Mouse (Mus musculus) cerebellum, adult (tissue): ENCODE data around the gene Ushbp1.
"Not testable (repeated sequence)": the region's sequence is repeated elsewhere in the genome, so short reads cannot be mapped to it uniquely, and the experiment has no call there.

Experiments
- ATAC-seq: cut with Nextera tagmentation; 2 replicates; pipeline ENCODE4 v1.9.2; 2017; ENCODE audit warnings: mild to moderate bottlenecking, moderate library complexity, mixed read lengths; ENCODE audit not compliant: insufficient number of reproducible peaks, low FRiP score, low TSS enrichment

Gene Ushbp1

DNA sequence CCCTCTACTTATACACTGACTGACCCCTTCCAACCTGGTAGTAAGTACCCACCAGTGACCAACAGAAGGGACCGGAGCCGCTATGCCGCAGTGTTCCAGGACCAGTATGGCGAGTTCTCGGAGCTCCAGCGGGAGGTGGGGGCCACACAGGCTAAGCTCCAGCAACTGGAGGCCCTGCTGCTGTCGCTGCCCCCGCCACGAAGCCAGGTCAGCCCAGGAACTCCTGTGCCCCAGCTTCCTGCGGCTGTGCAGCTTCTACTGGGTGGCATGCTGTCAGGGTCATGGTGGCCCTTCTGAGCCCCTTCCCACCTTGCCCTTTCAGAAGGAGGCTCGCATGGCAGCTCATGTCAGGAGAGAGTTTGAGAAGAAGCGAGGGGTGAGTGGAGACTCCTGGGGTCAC, 23.2 kb downstream of the Ushbp1 start:
- no peak for ATAC-seq

DNA sequence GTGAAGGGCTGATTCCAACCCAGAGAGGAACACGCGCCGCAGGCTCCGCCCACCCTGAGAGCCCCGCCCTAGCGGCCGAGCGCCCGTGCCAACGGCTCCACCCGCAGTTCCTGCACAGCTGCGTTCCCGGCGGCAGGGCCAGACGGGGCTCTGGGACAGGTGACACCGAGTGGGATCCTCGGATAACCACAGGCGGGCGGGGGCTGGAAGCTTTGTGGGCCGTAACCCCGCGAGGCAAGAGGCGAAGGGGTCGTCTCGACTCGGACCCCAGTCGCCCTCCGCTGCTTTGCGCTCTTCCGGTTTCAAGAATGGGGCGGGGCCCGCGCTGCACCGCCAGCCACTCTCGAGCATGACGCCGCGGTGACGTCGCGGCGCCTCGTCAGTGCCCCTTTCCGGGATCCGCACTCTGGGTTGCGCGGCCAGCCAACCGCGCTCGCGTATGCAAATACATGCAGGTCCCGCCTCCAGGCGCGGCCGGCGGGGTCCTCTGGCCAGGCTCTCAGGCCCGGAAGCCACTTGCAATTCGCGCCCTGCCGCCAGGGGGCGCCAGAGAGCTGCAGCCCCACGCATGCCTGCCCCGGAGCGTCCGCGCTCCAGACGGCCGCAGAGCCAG, 24.3 kb downstream of the Ushbp1 start, which contains the start of gene Ocel1:
Ocel1 (plus strand) TSS at position 63 of the 613 bp plus-strand sequence.
- ATAC-seq: peak; percentile 78

GRCm38 (mm10) chr8:71370711-71371235, 24.8 kb downstream of the Ushbp1 start:
- ATAC-seq: no peak

GRCm38 (mm10) chr8:71369040-71369718, 26.4 kb downstream of the Ushbp1 start:
- ATAC-seq: no peak

- no peak for ATAC-seq
Observed at GRCm38 (mm10) chr8:71368366-71368765, 27.2 kb downstream of the Ushbp1 start.

GRCm38 (mm10) chr8:71367529-71368176, 27.9 kb downstream of the Ushbp1 start:
- no peak for ATAC-seq

DNA sequence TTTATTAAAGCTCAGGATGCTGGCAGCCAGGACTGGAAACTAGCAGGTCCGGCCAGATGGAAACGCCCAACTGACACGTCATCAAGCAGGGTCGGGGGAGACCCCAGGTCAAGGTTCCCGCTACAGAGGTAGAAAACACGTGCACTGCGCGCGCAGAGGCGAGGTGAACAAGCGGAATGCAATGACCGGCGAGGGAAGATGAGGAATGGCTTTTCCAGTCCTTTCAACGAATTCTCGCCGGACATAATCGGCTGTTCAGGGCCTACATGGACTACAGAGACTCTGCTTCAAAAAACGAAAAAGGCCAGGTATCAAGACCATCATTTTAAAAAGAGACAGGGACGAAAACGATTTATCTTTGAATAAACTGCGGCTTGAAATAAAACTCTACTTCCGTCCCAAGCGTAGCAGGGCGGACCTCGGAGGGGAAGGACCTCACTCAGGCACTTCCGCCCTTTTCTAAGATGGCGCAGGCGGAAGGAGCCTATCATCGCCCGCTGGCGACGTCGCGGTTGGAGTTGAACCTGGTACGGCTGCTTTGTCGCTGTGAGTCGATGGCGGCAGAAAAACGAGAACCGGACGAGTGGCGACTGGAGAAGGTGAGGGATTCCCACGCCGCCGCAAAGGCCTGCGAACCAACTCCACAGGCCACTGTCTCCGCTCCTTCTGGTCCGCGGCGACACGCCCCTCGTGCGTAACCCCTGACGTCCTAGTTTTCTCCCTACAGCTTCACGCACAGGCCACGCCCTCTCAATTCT, 28.7 kb downstream of the Ushbp1 start, which contains the start of gene Use1:
Use1 (plus strand) TSS at position 78 of the 758 bp plus-strand sequence.
- peak; percentile 69 for ATAC-seq

GRCm38 (mm10) chr8:71358026-71358425, 37.6 kb downstream of the Ushbp1 start:
- no peak for ATAC-seq

DNA sequence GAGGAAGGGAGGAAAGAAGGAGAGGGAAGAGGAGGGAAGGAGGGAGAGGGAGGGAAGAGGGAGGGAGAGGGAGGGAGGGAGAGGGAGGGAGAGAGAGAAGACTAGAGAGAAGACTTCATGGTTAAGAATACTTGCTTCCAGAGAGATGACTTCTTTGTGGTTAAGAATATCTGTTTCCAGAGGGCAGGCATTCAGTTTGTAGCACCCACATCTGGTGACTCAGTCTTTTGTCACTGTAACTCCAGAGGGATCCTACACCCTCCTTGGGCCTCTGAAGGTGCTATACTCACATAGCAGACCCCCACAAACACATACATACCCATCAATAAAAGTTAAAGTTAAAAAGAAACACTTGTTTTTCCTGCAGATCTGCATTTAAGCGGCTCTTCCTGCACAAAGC, 44.1 kb downstream of the Ushbp1 start:
- no peak for ATAC-seq

DNA sequence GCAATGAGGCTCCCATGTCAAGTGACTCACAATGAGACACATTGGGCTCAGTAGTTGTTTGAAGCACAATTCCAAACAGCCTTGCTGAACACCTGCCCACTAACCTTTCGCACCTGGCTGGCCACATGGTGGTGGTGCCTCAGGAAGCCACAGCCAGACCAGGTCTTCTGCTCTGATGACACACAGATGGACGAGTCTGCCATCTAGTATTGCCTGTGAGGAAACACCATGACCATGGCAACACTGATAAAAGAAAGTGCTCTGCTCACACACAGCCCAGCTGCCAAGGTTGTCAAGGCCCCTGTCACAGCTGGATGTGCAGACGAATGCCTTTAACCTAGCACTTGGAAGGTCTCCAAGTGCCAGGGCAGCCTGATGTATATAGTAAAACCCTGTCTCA, 44.5 kb downstream of the Ushbp1 start:
- ATAC-seq: no peak

DNA sequence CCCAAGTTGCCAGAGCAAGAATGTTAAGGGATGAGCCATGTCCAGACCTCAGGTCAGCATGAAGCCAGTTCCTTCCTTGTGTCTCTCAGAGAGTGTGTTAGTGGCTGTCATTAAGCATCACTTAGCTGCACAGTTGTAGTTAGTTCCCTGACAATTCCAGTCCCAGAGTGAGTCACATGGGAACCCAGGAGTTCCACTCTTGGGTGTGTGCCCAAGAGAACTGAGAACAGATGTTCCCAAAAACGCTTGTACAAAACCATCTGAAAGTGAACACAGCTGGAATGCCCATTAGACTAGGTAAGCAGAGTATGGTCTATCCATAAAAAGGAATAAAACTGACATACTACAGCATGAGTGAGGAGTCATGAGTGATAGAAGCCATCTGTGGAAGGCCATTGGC, 49.0 kb downstream of the Ushbp1 start:
- ATAC-seq: no peak

- ATAC-seq: no peak
Observed at GRCm38 (mm10) chr8:71340625-71341024, 55.0 kb downstream of the Ushbp1 start.

- not testable (repeated sequence) for ATAC-seq
Observed at GRCm38 (mm10) chr8:71337834-71338233, 57.8 kb downstream of the Ushbp1 start.
